Mouse (Mus musculus) embryonic fibroblast, embryonic 13.5 days (primary cell): Measurements from ENCODE around the gene Zranb3.

Source experiments
- CTCF ChIP-seq: IDR thresholded peaks from 2 replicates; pipeline ENCODE4 v1.5.1; 2011; ENCODE audit warnings: mild to moderate bottlenecking, control low read depth, low read length, moderate library complexity, borderline replicate concordance; ENCODE audit not compliant: insufficient read depth
- POLR2A ChIP-seq: IDR thresholded peaks from 2 replicates; pipeline ENCODE4 v1.6.1; 2011; ENCODE audit warnings: low read depth, mild to moderate bottlenecking, control low read depth, low read length, moderate library complexity

DNA sequence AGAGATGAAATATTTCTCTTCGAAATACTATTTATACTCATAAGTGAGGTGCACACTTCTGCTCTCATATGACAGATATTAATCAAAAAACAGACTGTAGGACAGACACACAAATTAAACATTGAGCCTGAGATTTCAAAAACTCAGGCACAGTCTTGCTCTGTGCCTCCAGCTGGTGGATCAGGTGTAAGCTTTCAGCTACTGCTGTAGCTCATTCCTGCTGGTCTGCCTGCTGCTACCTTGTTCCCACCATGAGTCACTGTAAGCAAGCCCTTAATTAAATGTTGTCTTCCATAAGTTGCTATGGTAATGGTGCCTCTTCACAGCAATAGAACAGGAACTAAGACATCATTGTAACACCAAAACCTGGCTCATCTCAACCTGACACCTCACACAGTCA lies 70.7 kb downstream of the Zranb3 start:
- TF ChIP-seq CTCF, result no peak
- TF ChIP-seq POLR2A, result no peak
